Mouse (Mus musculus): ENCODE data around the gene Ccdc152. TPM values are rescaled to one million over a fixed set of nuclear protein-coding genes. Genes with fewer than 3 reads are reported as not detected.

Gene Ccdc152
- total RNA-seq, 4 experiments from 2014 or later: not detected

Other genes with a start within 250 kb of the Ccdc152 start
- 100 to 1,000 TPM; 265 to 408 (median 353) TPM for gene Selenop, start 35.0 kb downstream of the Ccdc152 start, total RNA-seq (2022)

Data from adrenal gland, adult 8-10 months (tissue).